Mouse (Mus musculus): ENCODE results near the gene Mul1.

Mul1 gene

GRCm38 (mm10) chr4:138459775-138460174 lies 25.3 kb downstream of the Mul1 start:
- in situ Hi-C loops (cut with MboI, MseI), result loop anchor here (10.0 kb wide), 1 partner anchor 95 kb away; no protein-coding TSS in a partner anchor

- in situ Hi-C loops (cut with MboI, MseI), result loop anchor here (10.0 kb wide), 1 partner anchor 94 kb away; no protein-coding TSS in a partner anchor
Measured at GRCm38 (mm10) chr4:138460910-138461309, 26.4 kb downstream of the Mul1 start.

GRCm38 (mm10) chr4:138461471-138461870 lies 27.0 kb downstream of the Mul1 start:
- in situ Hi-C loops (cut with MboI, MseI), result loop anchor here (10.0 kb wide), 1 partner anchor 93 kb away; no protein-coding TSS in a partner anchor

- in situ Hi-C loops (cut with MboI, MseI), result loop anchor here (10.0 kb wide), 1 partner anchor 92 kb away; no protein-coding TSS in a partner anchor
Measured at GRCm38 (mm10) chr4:138462971-138463831, 28.7 kb downstream of the Mul1 start.

- in situ Hi-C loops (cut with MboI, MseI), result loop anchor here (10.0 kb wide), 1 partner anchor 91 kb away; no protein-coding TSS in a partner anchor
Measured at GRCm38 (mm10) chr4:138463832-138464487, 29.5 kb downstream of the Mul1 start.

DNA sequence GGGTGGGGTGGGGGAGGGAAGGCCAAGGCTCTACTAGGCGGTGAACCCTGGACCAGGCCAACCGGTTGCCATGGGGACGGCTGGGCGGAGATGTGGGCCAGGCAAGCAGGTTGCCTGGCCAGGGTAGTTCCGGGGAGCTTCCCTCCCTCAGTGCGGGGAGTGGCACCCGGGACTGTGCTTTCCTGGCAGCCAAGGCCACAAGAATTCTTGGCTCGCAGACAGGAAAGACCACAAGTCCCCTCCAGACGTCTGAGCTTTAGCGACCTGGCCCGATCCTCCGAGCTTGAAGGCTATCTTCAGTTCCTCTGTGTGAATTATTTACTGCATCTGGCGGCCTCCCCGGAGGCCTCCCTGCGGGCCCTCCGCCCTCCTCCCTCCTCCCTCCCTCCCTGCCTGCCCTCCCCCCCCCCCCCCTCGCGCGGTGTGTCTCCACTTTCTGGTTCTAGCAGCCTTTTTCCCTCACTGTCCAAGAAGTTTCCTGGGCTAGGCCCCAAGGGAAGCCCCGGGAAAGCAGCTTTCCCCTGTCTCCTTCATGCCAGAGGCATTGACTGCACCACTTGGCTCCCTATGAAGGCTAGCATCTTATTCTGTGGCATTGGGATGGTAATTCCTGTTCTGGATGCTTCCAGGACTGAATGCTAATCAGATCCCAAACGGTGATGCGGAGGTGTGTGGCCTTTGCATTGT lies 30.3 kb downstream of the Mul1 start:
- in situ Hi-C loops (cut with MboI, MseI), result loop anchor here (10.0 kb wide), 1 partner anchor 90 kb away; no protein-coding TSS in a partner anchor

- in situ Hi-C loops (cut with MboI, MseI), result loop anchor here (10.0 kb wide), 1 partner anchor 89 kb away; no protein-coding TSS in a partner anchor
Measured at GRCm38 (mm10) chr4:138465446-138465845, 31.0 kb downstream of the Mul1 start.

GRCm38 (mm10) chr4:138466690-138467089 lies 32.2 kb downstream of the Mul1 start:
- in situ Hi-C loops (cut with MboI, MseI), result loop anchor here (10.0 kb wide), 1 partner anchor 88 kb away; no protein-coding TSS in a partner anchor

- in situ Hi-C loops (cut with MboI, MseI), result loop anchor here (10.0 kb wide), 1 partner anchor 87 kb away; no protein-coding TSS in a partner anchor
Measured at GRCm38 (mm10) chr4:138467451-138467850, 33.0 kb downstream of the Mul1 start.

DNA sequence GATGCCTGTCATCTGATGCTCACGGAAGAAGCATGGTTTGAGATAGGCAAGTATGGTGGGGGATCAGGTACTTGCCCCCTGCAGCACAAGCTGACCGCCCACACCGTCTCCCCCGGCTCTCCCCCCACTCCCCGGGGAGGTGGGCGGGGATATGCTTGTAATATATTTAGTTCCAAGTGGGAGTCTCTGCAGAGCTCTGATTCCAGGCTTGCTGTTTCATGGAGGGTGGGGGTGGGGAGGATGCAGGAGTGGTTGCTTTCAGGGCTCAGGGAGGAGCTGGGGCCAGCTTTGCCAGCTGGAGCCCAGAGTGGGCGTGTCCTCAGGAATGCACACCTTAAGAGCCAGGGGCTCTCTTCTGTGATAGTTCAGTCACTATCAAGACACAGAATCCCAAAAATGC lies 34.6 kb downstream of the Mul1 start:
- in situ Hi-C loops (cut with MboI, MseI), result loop anchor here (10.0 kb wide), 1 partner anchor 86 kb away; no protein-coding TSS in a partner anchor

GRCm38 (mm10) chr4:138471241-138471640 lies 36.8 kb downstream of the Mul1 start:
- in situ Hi-C loops (cut with MboI, MseI), result loop anchor here (10.0 kb wide), 1 partner anchor 1094 kb away; no protein-coding TSS in a partner anchor

DNA sequence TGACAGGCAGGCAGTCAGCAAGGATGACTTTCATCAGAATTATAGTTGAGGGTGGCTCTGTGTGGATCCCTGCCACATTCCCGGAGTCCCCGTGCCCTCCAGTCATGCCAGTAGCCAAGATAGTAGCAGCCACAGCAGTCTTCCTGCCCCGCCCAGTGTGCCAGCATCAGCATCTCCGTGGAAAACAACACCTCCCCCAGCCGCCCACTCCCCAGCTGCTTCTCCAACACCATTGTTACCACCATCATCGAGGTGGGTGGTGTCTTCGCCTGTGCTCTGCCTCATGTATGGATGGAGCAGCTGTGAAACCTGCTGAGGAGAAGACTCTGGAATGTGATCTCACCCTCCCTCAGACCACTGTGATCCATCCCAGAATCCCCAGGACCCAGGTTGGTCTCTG lies 45.1 kb downstream of the Mul1 start:
- in situ Hi-C loops (cut with MboI, MseI), result loop anchor here (10.0 kb wide), 1 partner anchor 1085 kb away; no protein-coding TSS in a partner anchor

GRCm38 (mm10) chr4:138480962-138481361 lies 46.5 kb downstream of the Mul1 start:
- in situ Hi-C loops (cut with MboI, MseI), result no loop called here

- in situ Hi-C loops (cut with MboI, MseI), result no loop called here
Measured at GRCm38 (mm10) chr4:138482721-138483120, 48.2 kb downstream of the Mul1 start.

DNA sequence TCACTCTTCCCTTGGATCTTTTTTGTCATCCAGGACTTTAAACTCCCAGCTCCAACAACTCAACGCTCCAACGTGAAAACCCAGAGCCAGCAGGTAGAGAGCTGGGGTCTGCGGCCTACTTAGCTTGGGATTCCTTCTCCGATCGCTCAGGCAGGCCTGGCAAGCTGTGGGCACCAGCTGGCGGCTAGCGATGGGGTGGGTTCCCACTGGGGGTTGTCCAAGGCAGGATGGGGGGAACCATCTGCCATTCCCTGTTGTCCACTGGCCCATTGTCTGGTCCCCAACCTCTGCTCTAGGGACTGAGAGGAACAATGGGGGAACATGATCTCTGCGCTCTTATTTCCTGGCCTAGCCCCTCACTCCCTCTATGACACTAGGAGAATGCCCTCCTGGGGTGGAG lies 53.8 kb downstream of the Mul1 start:
- in situ Hi-C loops (cut with MboI, MseI), result no loop called here

- in situ Hi-C loops (cut with MboI, MseI), result no loop called here
Measured at GRCm38 (mm10) chr4:138491088-138491487, 56.6 kb downstream of the Mul1 start.
